Mouse (Mus musculus): Measurements from ENCODE around the gene H2-Aa.

DNA sequence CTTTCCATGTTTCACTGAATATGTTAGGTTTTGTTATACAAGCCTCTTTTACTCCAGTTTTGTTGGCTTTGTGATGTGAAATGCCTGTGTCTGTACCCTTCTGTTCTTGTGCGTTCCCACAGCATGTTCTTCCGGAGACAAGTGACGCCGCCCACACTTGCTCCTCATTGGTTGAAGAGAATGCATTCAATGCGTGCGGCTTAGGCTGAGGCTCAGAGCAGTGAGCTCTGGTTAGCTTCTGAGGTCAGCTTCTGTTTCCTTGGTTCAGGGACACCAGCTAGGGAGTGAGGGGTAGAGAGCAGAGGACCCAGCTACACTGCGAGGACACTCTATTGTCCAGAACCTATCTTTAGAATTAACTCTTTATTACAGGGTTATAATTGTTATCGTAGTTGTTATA, 4.0 kb upstream of the H2-Aa start:
- TF ChIP-seq CTCF (IDR thresholded peaks at IDR 0.05; ENCODE audit: control insufficient read depth, insufficient read depth, low read length) (no peak), POLR2A (IDR thresholded peaks at IDR 0.05; ENCODE audit: borderline replicate concordance, control insufficient read depth, low read depth, low read length) (no peak; the same call in 1 of the 2 replicates)
